Mouse (Mus musculus): ENCODE data around the gene Gjd2. TPM values are rescaled to one million over a fixed set of nuclear protein-coding genes. Genes with fewer than 3 reads are reported as not detected.

Gene Gjd2
- total RNA-seq (2021): 3.4 and 5.3 TPM in 2 replicates
- long read RNA-seq, partial matches to known transcripts: 0 of 1 reads
- long read RNA-seq, other reads (novel, unspliced or antisense): 1 of 1 reads

DNA sequence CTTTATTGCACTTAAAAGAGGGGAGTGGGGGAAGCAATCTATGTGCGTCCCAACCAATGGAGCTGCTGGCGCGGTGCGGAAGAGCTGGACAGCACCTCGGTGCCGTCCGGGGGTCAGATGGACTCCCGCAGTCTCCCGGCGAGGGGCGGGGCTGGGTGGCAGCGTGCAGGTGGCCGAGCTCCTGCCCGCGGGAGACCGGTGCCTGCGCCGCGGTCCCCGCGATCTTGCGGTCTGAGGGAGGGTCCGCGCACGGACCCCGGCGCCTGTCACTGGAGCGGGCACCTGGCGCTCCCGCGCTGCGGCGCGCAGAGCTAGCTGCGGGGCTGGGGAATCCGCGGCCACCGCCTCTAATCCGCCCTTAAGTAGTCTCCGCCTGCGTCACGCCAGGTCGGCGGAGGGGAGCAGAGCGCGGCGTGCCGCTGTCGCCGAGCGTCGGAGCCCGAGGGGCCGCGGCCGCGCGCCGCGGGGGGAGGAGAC lies at the start of gene Gjd2:
TSS of gene Gjd2 (minus strand) at position 325 of the 477 bp plus-strand sequence.
- DNase-seq: peak; percentile 13

DNA sequence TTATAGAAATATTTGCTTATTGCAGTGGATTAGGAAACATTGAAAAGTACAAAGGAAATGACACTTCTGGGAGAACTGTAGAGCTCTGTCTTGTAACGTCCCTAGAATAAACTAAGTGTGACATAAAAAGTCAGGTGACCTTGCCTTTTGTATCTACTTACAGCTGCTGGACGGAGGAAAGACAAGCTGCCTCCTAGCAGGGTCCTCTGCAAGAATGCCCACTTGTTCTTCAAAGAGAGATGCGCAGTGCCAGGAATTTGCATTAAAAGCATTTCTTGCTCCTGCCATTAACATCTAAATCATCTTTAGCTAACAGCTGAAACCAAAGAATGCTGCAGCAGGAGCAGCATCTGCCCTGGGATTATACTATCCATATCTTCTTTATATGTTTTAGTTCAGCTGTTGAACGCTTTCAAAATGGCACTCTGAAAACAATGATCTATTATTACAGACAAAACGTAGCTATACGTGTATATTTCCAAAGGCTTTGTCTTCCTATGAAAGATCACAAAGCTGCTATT lies 46.7 kb upstream of the Gjd2 start:
- DNase-seq: no peak

DNA sequence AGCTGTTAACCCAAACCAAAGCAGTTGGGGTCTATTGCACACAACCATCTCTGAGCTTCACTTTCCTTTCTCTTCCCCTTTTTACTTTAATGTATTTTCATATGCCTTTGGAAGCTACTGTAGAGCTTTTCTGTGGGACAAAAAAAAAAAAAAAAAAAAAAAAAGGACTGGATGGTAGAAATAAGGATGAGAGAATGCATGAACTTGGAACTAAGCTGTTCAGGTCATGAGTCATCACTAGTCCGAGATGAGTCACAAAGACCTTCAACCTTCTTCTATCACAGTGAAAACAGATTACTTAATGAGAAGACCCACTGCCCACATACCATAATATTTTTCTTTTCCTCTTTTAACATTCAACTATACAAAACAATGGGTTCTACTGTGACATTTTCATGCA lies 46.2 kb upstream of the Gjd2 start:
- no peak for DNase-seq

DNA sequence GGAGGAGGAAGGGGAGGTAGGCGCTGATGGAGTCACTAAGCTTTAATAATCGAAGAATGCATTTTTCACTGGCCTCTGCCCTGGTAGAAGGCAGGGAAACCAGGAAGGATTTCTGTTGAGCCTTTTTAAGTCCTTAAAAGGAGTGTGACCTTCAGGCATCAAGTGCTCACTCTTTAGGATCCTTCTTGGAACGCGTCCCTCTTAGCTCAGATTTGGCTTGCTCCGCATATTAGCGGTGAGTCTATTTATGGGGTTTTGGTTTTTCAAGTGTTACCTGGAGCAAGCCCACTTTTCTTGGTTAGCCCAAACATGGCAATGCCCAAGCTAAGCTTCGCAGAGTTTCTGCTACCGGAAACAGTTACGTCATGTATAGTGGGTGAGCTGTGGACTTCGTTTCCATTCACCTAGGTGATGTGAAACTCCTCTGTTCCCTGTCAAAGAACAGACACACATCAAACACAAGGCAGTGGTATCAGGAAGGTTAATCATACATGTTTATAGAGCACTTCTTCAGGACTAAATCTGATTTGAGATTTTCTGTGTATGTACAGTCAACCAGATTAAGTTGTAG lies 44.9 kb upstream of the Gjd2 start:
- no peak for DNase-seq

DNA sequence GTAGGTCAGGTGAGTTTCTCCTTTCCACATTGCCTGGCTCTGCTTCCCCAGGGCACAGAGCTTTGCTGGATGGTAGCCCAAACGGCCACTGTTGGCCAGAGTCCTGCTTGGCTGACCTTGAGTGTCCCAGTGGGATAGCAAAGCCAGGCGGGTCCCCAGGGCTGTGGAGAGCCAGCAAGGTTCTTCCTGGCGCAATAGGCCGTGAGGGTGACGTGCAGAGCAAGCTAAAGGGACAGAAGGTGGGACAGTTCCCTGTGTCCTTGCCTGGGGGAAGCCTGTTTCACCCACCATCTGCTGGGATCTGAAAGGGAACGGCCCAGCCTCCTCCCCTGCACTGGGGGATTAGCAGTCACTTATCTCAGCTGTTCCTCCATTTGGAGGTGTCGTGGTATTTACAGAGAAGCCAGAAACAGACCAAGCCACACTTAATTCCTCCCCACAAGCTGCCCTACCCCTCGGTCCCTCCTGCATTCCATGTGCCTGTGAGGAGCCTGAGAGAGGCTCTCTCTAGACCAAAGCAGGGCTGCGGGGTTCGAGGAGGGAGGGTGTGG lies 44.0 kb upstream of the Gjd2 start:
- DNase-seq: peak; percentile 73

DNA sequence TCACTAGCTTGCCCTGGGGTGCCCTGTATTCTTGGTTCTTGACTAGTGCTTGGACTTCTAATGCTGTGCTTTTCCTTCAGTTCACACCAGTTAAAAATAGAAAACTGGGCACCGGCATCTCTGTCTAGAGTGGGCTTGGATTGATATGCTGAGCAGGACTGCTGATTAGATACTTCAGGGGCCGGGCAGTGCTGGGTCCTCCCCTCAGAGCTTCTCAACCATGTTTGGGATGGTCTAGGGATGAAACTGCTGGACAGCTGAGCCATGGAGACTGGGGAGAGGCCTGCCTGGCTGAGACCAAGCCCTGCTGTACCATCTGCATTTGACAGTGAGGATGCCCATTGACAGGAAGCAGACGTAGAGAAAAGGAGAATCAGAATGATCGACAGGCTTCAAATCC lies 40.7 kb upstream of the Gjd2 start:
- no peak for DNase-seq

DNA sequence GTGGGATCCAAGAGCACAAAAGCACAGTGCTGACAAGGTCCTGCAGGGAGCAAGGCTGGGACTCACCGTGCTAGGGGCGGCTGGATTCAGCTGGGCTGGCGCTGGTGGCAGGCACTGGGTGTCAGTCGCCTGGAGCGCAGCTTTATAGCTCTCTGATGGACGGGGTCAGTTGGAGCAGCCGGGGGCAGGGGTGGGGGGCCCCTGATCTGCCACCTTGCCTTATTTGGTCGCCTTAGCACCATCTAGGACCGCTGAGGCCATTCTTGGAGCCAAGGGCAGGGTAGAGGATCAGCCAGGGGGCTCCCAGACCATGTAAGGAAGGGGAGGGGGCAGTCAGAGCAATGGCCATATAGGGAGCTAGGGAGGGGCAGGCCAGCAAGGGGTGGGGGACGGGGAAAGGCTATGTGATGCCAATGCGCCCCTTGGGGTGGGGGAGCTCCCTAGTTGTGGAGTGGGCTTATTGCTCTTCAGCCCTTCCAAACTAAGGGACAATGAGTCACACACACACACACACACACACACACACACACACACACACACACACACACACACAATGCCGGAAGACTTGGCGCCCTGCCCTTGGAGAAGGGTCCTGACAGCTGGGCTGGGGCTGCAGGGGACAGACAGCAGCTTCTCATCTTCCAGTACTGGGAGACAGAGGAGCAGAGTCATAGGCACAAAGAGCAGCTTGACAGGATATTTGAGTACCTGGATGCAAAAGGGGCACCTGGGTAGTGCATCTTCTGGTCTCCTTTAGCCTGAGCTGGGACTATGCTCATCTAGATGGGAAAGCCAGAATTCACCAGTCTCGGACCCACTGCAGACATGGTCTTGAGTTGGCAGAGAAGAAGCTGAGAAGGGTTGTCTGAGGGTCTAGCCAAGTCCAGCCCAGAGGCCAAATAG lies 39.5 kb upstream of the Gjd2 start, which contains the start of gene Actc1:
TSS of gene Actc1 (minus strand) at position 853 of the 903 bp plus-strand sequence.
- no peak for DNase-seq

DNA sequence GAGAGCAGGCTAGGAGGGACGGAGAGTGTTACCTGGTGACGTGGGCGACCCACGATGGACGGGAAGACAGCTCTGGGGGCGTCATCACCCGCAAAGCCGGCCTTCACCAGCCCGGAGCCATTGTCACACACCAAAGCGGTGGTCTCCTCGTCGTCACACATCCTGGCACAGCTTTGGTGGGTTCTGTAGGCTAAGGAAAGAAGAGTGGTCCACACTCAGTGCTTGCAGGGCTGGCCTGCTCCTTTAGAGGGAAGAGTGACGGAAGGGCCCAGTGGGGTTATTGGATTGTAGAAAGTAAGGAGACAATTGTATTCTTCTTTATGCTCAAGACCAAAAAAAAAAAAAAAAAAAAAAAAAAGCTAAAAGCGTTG lies 38.4 kb upstream of the Gjd2 start:
- DNase-seq: no peak

DNA sequence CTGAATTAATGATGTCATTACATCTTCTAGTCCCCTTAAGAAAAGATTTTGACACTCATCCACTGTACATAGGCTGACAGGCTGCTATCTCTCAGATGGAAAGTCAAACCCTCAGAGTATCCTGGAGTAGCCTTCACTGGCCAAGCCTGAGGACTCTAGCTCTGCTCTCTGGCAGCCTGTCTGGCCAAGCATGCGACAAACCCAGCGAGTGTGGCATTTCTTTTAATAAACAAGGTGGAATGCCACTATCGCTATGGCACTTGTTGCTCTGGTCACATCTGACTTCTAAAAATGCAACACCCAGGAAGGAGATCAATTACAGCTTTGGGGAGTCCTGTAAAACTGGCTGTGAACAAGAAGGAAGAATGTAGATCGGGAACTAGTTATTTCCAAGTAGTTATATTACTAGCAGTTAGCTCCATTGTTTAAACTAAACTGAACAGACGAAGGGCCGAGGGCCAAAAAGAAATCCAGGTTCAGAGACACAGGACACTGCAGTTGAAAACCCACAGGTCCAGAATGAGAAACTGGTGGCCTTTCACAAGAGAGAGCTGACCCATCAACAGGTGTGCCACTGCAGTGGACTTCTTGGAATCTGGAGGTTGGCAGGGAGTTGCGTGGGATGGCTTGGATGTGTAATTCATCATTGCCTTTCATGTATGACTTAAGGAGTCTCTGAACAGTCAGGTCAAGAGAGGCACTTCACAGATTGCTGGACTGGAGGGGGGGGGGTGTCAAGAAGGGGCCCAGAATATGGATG lies 37.9 kb upstream of the Gjd2 start:
- no peak for DNase-seq

DNA sequence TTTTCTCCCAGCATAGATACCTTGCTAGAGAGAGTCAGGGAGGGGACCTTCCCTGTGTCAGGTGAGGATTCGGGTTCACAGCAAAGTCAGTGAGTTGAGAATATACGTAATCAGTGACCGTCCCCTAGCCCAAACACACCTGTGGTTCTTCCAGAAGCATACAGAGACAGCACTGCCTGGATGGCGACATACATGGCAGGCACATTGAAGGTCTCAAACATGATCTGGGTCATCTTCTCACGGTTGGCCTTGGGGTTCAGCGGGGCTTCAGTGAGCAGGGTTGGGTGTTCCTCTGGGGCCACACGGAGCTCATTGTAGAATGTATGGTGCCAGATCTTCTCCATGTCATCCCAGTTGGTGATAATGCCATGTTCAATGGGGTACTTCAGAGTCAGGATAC lies 36.7 kb upstream of the Gjd2 start:
- no peak for DNase-seq

DNA sequence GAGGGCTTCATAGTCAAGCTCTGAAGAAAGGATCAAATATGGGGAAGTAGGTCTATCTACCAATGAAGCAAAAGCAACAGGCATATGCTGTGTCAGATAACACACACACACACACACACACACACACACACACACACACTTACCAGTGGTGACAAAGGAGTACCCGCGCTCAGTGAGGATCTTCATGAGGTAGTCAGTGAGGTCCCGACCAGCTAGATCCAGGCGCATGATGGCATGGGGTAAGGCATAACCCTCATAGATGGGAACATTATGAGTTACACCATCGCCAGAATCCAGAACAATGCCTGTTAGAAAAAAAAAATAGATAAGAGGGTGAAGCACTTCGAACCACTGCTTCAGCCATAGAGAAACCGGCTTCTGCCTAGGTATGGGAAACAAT lies 36.0 kb upstream of the Gjd2 start:
- DNase-seq: no peak

DNA sequence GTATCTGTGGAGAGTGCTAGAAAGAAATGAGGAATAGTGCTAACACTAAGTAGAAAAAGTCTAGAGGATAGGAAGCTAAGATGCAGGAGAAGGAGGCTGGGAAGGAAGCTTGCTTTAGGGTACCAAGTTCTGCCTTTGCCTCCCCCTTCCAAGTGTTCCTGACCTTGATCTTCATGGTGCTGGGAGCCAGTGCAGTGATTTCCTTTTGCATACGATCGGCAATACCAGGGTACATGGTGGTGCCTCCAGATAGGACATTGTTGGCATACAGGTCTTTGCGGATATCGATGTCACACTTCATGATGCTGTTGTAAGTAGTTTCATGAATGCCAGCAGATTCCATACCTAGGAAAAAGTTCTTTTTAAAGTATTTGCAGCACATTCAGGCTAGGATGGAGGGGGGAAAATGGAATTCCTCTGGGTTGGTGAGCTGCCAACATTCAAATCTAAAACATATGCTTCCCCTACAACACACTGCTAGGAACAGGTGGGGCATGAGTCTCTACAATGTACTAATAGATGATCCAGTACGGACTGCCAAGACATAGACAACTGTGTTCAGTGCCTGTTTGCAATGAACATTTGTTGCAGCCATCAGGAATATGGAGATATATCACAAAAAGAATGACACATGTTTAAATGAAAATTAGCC lies 34.7 kb upstream of the Gjd2 start:
- no peak for DNase-seq

DNA sequence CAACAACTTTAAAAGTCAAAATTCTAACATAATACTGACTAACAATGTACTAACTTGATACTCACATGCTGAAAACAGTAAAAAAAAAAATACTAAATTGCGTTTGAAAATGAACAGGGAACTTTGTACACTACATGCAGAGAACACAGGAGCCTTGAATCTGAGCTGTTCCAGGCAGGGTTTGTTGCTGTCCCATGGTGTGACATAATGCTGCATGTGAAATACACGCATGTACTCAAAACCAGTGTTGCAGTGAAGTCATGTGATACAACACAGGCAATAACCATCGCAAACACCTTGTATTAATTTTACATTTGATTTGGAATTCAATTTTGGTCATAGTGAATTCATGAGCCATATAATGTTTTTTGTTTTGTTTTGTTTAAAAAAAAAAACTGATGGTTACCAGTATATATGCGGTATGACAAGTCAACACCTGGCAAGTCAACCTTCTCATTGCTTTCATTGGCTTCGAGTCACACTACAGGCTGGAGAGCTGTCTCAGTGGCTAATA lies 32.8 kb upstream of the Gjd2 start:
- no peak for DNase-seq

DNA sequence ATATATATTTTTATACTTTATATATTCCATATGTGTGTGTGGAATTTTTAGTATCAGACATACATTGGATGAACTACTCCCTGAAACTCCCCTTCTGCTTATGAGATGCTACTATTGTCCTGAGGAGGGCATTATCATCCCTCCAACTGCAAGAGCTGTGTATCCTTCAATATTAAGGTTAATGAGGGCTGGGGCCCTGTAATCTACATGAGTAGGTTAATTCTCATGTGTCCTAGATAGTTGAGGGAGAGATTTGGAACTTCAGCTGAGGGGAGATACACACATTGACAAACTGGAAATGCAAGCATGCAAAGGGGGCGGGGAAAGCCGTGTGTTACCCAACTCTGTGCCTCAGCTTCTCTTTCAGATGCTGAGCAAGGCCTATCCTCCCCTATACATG lies 24.5 kb upstream of the Gjd2 start:
- DNase-seq: no peak

DNA sequence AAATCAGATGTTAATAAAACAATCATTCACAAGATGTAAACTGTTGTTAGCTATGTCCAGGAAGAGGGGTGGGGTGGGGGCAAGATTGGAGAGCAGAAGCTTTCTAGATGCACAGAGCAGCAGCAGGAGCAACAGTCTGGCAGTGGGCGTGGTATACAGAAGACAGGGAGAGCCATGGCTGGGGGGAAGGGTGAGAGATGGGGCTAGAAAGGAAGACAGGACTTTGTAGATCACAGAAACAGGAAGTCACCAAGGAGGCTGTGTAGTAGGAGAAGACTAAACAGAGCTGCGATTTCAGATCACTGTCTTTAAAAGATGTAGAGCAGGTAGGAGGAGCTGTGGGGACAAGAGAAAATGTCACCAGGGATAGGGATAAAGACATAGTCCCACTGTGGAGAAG lies 18.8 kb upstream of the Gjd2 start:
- no peak for DNase-seq

DNA sequence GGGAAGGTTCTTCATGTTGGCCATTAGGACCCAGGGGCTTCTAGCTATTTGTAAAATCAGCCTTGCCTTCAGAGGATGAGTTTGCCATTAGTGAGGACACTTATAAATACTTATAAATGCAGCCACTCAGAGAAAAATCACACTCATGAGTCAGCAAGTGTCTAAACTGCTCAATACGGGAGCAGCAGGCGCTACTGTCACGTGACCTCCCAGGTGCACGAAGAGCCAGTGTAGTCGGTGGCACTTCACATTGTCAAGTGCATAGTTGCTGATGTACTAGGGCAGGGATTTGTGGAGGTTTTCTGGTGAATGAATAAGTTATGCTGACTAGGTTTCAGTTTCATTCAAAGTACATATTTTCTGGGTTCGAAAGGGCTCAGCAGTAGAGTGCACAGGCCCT lies 10.0 kb upstream of the Gjd2 start:
- DNase-seq: no peak

DNA sequence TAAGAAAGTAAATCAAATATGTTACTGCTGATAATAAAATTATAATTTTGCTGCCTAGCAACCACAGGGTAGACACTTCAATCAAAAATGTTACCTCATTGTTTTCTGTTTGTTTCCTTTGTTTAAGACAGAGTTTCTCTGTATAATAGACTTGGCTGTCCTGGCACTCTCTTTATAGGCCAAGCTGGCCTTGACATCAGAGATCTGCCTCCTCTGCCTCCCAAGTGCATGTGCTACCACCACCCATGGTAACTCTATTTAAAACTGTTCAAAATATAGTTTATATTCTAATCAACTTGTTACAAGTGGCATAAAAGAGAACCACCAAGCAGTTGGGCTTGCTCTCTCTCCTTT lies 6.8 kb upstream of the Gjd2 start:
- DNase-seq: no peak

DNA sequence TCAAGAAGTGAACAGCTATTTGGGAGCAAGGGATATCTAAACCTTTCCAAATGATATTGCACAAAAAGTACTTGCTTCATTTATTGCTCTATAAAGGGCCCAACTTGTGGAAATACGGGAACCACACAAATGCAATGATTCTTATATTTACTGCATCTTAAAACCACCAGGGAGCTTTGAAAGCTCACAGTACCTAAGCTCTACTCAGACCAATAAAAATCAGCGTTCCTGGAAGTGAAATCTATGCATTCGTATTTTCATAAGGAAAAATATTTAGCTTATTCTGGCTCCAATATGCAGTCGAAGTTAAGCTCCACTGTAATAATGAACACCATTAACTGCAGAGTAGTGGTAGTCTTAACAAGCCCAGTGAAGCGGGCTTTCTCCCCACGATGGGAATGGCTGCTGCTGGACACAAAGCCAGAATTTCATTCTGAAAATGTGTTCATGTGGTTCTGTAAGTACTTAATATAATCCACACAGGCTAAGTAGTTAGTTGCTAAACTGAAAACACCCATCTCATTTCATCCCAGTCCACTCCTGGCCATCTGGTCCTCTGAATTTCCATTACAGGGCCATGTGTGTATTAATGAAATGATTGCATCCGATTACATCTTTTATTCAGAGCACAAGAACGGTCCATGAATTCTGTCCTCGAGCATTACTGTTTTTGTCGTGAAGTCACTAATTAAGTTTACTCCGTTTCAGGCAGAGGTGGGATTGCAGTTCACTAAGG lies 6.2 kb upstream of the Gjd2 start:
- no peak for DNase-seq

DNA sequence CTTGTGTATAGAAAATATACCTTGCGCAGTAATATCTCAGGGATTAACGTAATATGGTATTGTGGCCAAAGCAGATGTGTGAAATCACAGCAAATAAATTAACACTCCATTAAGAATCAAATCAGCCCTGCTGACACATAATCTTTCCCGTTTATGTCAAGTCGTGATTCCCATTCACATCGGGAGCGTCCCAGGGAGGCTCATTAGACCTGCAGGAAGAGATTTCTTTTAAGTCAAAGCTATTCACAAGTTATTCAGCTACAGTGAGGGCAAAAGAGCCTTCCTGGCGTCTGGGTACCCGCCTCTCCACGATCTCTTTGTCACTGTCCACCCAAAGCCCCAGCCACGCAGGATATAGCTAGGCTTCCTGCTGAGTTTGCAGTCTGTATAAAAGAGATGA lies 4.7 kb upstream of the Gjd2 start:
- DNase-seq: no peak

DNA sequence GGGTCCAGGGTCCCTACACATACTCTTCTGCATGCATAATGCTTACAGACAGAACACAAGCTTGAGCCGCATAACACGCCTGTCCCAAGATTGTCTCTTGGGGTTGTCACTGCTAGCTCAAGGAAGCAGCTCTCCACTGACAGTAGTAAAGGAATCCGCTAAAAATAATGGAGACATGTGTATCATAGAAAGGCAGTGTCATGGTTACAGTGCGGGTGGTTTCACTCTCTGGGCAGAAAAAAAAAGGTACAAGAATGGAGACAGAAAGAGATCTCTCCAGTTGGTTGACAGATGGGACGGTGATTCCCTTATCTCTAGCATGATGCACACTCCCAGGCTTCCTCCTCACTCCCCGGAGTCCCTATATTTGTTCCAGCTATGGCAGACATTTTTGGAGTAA lies 1.4 kb upstream of the Gjd2 start:
- no peak for DNase-seq

DNA sequence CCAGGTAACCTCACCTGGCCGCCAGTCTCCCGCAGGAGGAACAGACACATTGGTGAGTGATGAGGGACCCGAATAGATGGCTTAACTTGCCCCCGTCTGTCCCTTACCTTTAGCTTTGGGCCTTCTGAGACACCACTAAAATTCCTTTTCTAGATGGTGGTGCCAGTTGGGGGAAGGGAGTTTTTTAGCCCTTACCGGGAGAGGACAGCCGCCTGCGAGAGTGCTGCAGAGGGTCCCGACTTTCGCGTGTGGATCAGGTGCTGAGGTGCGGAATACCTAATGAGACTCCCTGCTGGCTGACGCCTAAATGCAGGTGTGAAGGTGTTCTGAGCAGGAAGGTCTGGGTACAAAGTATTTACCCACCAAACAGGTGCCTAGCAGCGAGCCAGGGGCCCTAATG lies 427 bp upstream of the Gjd2 start:
- DNase-seq: no peak

Measured in adrenal gland, postnatal 25 days (tissue).